Mouse (Mus musculus): ENCODE measurements around the gene Mall. TPM values are rescaled to one million over a fixed set of nuclear protein-coding genes. Genes with fewer than 3 reads are reported as not detected.

Mall gene
- polyA plus RNA-seq, 1 experiment from 2014 or later, result 4.6 TPM

- Histone ChIP-seq H3K36me3 (no peaks in the 10 kb centered on the region), H3K9me3 (no peaks in the 10 kb centered on the region), H3K4me3 (no peak overlapping the region; the same call in 1 of the 2 replicates), H3K4me1 (peaks cover 20% of the 10 kb centered on the region), H3K27me3 (no peaks in the 10 kb centered on the region), H3K4me2 (peak overlapping the region; percentile 39; the same call in 1 of the 2 replicates), H3K9ac (no peak overlapping the region), H3K27ac (peak overlapping the region; percentile 41; the same call in 1 of the 2 replicates)
- WGBS, result 34% methylated on average over 15 of the region's 15 CpGs
- no peak for ATAC-seq (ENCODE audit: borderline replicate concordance, extremely low read depth, low FRiP score, low TSS enrichment)
Measured at GRCm38 (mm10) chr2:127728661-127729450, 876 bp downstream of the Mall start.

- Histone ChIP-seq H3K4me1 (peaks cover 23% of the 10 kb centered on the region), H3K27ac (peak overlapping the region; percentile 41; the same call in 1 of the 2 replicates), H3K9ac (no peak overlapping the region), H3K27me3 (no peaks in the 10 kb centered on the region), H3K4me2 (no peak overlapping the region), H3K9me3 (no peaks in the 10 kb centered on the region), H3K4me3 (no peak overlapping the region), H3K36me3 (no peaks in the 10 kb centered on the region)
- 56% methylated on average over 6 of the region's 6 CpGs for WGBS
- no peak for ATAC-seq (ENCODE audit: borderline replicate concordance, extremely low read depth, low FRiP score, low TSS enrichment)
Measured at GRCm38 (mm10) chr2:127728146-127728545, 1.6 kb downstream of the Mall start.

GRCm38 (mm10) chr2:127723193-127723592 lies 6.5 kb downstream of the Mall start:
- 51% methylated on average over 4 of the region's 4 CpGs for WGBS

GRCm38 (mm10) chr2:127722176-127722892 lies 7.4 kb downstream of the Mall start:
- Histone ChIP-seq H3K9ac (no peak overlapping the region), H3K27me3 (no peaks in the 10 kb centered on the region), H3K4me3 (no peak overlapping the region), H3K27ac (peak overlapping the region; percentile 90), H3K9me3 (no peaks in the 10 kb centered on the region), H3K4me1 (peaks cover 27% of the 10 kb centered on the region), H3K4me2 (no peak overlapping the region), H3K36me3 (no peaks in the 10 kb centered on the region)
- 22% methylated on average over 7 of the region's 7 CpGs for WGBS
- ATAC-seq (ENCODE audit: borderline replicate concordance, extremely low read depth, low FRiP score, low TSS enrichment), result peak; percentile 89

More at GRCm38 (mm10) chr2:127723193-127723592, 6.5 kb downstream of the Mall start:
- peaks cover 30% of the 10 kb centered on the region for H3K4me1 ChIP-seq
- H3K27me3 ChIP-seq, result no peaks in the 10 kb centered on the region
- no peak overlapping the region for H3K9ac ChIP-seq
- no peak for ATAC-seq (ENCODE audit: borderline replicate concordance, extremely low read depth, low FRiP score, low TSS enrichment)
- no peak overlapping the region for H3K4me3 ChIP-seq
- H3K4me2 ChIP-seq, result no peak overlapping the region
- H3K27ac ChIP-seq, result peak overlapping the region; percentile 90
- H3K9me3 ChIP-seq, result no peaks in the 10 kb centered on the region
- H3K36me3 ChIP-seq, result no peaks in the 10 kb centered on the region

GRCm38 (mm10) chr2:127718839-127719468 lies 10.8 kb downstream of the Mall start:
- no peaks in the 10 kb centered on the region for H3K36me3 ChIP-seq
- no peak overlapping the region for H3K4me2 ChIP-seq
- no peak overlapping the region for H3K4me3 ChIP-seq
- no peak for ATAC-seq (ENCODE audit: borderline replicate concordance, extremely low read depth, low FRiP score, low TSS enrichment)
- no peak overlapping the region for H3K9ac ChIP-seq
- no peak overlapping the region for H3K27ac ChIP-seq
- peaks cover 30% of the 10 kb centered on the region for H3K4me1 ChIP-seq
- H3K9me3 ChIP-seq, result no peaks in the 10 kb centered on the region
- WGBS, result 64% methylated on average over 8 of the region's 8 CpGs
- H3K27me3 ChIP-seq, result no peaks in the 10 kb centered on the region

GRCm38 (mm10) chr2:127714726-127715125 lies 15.0 kb downstream of the Mall start:
- Histone ChIP-seq H3K9ac (no peak overlapping the region), H3K4me2 (no peak overlapping the region), H3K4me3 (no peak overlapping the region), H3K27me3 (no peaks in the 10 kb centered on the region), H3K27ac (no peak overlapping the region), H3K9me3 (no peaks in the 10 kb centered on the region), H3K4me1 (peaks cover 4% of the 10 kb centered on the region; the same call in 1 of the 2 replicates), H3K36me3 (no peaks in the 10 kb centered on the region)
- no peak for ATAC-seq (ENCODE audit: borderline replicate concordance, extremely low read depth, low FRiP score, low TSS enrichment)
- 64% methylated on average over 3 of the region's 3 CpGs for WGBS

- WGBS, result 79% methylated on average over 3 of the region's 3 CpGs
- ATAC-seq (ENCODE audit: borderline replicate concordance, extremely low read depth, low FRiP score, low TSS enrichment), result no peak
- Histone ChIP-seq H3K27me3 (no peaks in the 10 kb centered on the region), H3K27ac (no peak overlapping the region), H3K4me1 (no peaks in the 10 kb centered on the region), H3K9me3 (no peaks in the 10 kb centered on the region), H3K4me3 (no peak overlapping the region), H3K36me3 (no peaks in the 10 kb centered on the region), H3K4me2 (no peak overlapping the region), H3K9ac (no peak overlapping the region)
Measured at GRCm38 (mm10) chr2:127708792-127709191, 20.9 kb downstream of the Mall start.

- ATAC-seq (ENCODE audit: borderline replicate concordance, extremely low read depth, low FRiP score, low TSS enrichment), result no peak
- Histone ChIP-seq H3K27me3 (no peaks in the 10 kb centered on the region), H3K36me3 (no peaks in the 10 kb centered on the region), H3K4me2 (no peak overlapping the region), H3K27ac (no peak overlapping the region), H3K9me3 (no peaks in the 10 kb centered on the region), H3K4me3 (no peak overlapping the region), H3K4me1 (no peaks in the 10 kb centered on the region), H3K9ac (no peak overlapping the region)
- WGBS, result 58% methylated on average over 3 of the region's 3 CpGs
Measured at GRCm38 (mm10) chr2:127708060-127708459, 21.7 kb downstream of the Mall start.

GRCm38 (mm10) chr2:127705267-127705666 lies 24.5 kb downstream of the Mall start:
- Histone ChIP-seq H3K36me3 (no peaks in the 10 kb centered on the region), H3K4me2 (no peak overlapping the region), H3K9me3 (no peaks in the 10 kb centered on the region), H3K27ac (no peak overlapping the region), H3K4me3 (no peak overlapping the region), H3K27me3 (no peaks in the 10 kb centered on the region), H3K4me1 (no peaks in the 10 kb centered on the region), H3K9ac (no peak overlapping the region)
- WGBS, result 87% methylated on average over 6 of the region's 6 CpGs
- ATAC-seq (ENCODE audit: borderline replicate concordance, extremely low read depth, low FRiP score, low TSS enrichment), result no peak

- 77% methylated on average over 4 of the region's 4 CpGs for WGBS
- Histone ChIP-seq H3K9me3 (no peaks in the 10 kb centered on the region), H3K4me3 (no peak overlapping the region), H3K4me2 (no peak overlapping the region), H3K27ac (no peak overlapping the region), H3K36me3 (no peaks in the 10 kb centered on the region), H3K4me1 (no peaks in the 10 kb centered on the region), H3K9ac (no peak overlapping the region), H3K27me3 (no peaks in the 10 kb centered on the region)
- ATAC-seq (ENCODE audit: borderline replicate concordance, extremely low read depth, low FRiP score, low TSS enrichment), result no peak
Measured at GRCm38 (mm10) chr2:127689239-127689638, 40.5 kb downstream of the Mall start.

GRCm38 (mm10) chr2:127683687-127684331 lies 45.9 kb downstream of the Mall start:
- Histone ChIP-seq H3K9me3 (no peaks in the 10 kb centered on the region), H3K36me3 (no peaks in the 10 kb centered on the region), H3K9ac (no peak overlapping the region), H3K4me1 (no peaks in the 10 kb centered on the region), H3K27ac (no peak overlapping the region), H3K4me3 (no peak overlapping the region), H3K4me2 (no peak overlapping the region), H3K27me3 (no peaks in the 10 kb centered on the region)
- ATAC-seq (ENCODE audit: borderline replicate concordance, extremely low read depth, low FRiP score, low TSS enrichment), result peak; percentile 57; the same call in 1 of the 2 replicates
- 36% methylated on average over 12 of the region's 12 CpGs for WGBS
